Mouse (Mus musculus): ENCODE data around the gene Magi2.

DNA sequence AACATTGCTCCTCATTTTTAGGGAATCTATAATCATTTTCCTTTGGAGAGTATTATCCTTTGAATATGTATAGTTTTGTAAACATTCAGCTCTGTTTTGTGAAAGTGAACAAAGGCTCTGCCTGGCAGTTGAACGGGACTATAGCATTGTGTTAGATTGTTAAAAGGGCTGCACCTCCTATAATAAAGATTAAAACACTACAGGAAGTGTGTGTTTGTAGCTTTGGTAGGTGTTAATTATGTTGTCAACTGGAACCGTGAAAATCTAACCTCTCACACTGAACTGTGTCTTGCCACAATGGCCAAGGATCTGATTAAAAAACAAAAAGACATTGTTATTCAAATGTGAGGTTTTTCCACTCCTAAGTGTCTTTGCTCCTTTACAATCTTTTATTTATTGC, 312.5 kb downstream of the Magi2 start:
- TF ChIP-seq POLR2A (IDR thresholded peaks at IDR 0.05; ENCODE audit: low read depth, low read length): no peak
- TF ChIP-seq CTCF (IDR thresholded peaks at IDR 0.05; ENCODE audit: extremely low read depth, insufficient read length, insufficient replicate concordance, low read depth, low read length): no peak
